Mouse (Mus musculus) c-Kit-positive CD71-positive TER-119-negative erythroid progenitor cells, embryonic 14.5 days (primary cell): ENCODE results near the gene Draxin.
"Not testable (repeated sequence)": the region's sequence is repeated elsewhere in the genome, so short reads cannot be mapped to it uniquely, and the experiment has no call there.

ENCODE experiments used
- DNase-seq: peaks from one replicate; pipeline ENCODE4 v3.0.0-alpha.2; 2013; ENCODE audit warnings: low read depth

Draxin gene

DNA sequence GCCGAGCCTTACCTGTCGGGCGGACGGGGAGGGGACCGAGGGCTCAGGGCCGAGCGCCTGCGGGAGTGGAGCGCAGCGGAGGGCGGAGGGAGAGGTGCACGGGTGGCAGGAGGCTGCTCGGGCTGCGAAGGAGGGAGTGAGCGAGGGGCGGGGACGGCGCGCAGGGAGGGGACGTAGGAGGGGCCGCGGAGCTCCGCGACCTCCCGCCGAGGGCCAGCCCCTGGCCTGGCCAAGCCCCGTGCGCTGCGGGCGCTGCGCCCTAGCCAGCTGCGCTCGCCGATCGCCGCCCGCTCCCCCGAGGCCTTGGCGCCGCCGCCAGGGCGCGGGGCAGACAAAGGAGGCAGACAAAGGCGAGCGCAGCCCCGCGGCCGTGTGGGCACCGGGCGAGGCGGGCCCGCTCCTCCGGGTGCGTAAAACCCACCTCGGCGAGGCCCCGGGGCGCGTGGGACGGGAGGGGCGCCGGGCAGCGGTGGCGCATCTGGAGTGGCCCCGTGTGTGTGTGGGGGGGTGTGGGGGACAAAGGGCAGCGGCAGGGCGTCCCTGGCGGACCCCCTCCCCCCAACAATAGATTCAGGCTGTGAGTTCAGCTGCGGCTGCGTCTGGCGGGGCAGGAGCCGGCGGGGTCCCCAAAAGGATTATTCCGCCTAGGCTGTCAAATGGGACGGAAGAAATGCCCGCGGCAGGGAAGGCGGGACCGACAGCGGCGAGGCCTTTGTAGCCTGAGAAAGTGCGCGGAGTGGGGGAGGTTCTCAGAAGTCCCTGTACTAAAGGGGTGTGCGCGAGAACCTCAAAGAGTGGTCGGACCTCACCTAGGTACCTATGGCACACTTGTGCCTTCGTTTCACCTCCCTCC is at the start of gene Draxin:
Gene Draxin, minus strand, starts transcription at position 138 of the 853 bp plus-strand sequence.
- DNase-seq = no peak

DNA sequence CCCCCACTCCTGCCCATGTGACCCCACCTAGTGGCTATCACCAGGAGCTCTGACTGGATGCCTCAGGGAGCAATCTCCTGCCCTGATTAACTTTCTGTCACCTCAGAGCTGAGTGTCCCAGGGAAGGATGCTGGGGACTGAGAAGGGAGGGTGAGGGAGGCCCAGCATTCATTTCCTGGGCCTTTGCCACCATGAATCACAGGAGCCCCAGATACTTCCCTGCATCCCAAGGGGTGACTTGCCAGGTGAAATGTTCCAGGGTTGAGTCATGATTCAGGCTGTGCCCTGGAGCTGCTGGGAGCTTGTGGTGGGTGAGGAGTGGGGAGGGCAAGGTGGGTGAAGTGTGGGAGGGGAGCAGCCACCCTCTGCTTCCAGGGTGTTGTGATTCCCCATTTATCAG is 47.2 kb upstream of the Draxin start:
- no peak for DNase-seq

DNA sequence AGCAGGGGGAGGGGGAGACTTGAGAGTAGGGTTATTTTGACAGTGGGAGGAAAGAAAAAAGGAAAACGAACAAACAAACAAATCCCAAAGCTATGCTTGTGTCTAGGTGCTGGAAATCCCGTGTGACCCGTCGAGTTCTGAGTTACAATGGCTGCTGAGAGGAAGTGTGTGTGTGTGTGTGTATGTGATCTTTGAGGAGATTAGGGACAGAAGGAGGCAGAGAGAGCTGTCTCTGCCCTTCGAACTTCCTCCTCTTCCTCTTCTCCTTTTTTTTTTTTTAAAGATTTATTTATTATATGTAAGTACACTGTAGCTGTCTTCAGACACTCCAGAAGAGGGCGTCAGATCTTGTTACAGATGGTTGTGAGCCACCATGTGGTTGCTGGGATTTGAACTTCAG is 46.1 kb upstream of the Draxin start:
- DNase-seq = not testable (repeated sequence)

DNA sequence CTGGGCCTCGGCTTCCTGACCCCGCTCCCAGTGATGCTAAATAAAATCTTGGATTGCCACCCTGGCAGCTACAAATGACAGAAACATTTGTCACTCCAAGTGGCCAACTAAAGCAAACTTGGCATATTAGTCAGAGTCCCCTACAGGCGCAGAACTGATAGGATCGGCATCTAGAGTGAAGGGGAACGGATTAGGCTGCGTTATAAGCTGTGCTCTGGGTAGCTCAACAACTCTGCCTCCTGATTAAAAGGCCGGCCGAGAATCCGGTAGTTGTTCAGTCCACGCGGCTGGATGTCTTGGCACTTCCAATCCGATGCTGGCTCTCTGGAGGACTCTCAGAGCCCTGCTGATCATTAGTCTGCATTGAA is 44.0 kb upstream of the Draxin start:
- DNase-seq = no peak

DNA sequence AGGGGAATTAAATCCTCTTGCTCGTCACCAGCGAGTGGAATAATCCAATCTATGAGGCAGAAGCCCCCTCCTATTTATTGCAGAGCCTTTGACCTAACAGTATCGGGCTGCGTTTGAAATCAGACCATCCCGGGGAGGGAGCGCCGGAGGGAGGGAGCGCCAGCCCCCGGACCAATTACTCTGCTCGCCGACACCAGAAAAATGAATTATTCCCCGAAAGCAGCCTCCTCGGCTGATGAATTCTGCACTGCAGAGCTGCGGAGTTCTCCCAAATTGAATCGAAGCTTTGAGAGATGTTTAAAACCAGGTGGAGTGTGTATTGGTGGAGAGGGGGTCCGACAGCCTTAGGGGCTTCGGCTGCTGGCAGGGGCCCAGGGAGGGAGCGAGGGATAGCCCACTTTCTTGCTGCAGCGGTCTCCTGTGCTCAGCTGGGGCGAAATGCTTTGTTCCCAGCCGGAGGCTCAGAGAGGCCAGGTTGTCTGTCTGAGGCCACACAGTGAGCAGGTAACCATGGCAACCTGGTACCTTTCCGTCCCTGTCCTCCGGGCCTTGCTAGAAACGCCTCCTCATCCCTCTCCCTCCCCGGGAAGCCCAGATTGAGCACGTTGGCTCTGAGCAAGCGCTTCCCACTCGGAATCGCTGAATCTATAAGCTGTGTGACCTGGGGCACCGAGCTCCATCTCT is 43.5 kb upstream of the Draxin start:
- no peak for DNase-seq

- DNase-seq = no peak
Observed at GRCm38 (mm10) chr4:148171261-148171660, 40.8 kb upstream of the Draxin start.

GRCm38 (mm10) chr4:148170842-148171241 is 40.3 kb upstream of the Draxin start:
- DNase-seq = peak; percentile 50

GRCm38 (mm10) chr4:148169586-148169985 is 39.1 kb upstream of the Draxin start:
- DNase-seq = no peak

GRCm38 (mm10) chr4:148168287-148168686 is 37.8 kb upstream of the Draxin start:
- DNase-seq = no peak

- peak; percentile 50 for DNase-seq
Observed at GRCm38 (mm10) chr4:148166986-148167385, 36.5 kb upstream of the Draxin start.

- no peak for DNase-seq
Observed at GRCm38 (mm10) chr4:148166431-148166830, 35.9 kb upstream of the Draxin start.

DNA sequence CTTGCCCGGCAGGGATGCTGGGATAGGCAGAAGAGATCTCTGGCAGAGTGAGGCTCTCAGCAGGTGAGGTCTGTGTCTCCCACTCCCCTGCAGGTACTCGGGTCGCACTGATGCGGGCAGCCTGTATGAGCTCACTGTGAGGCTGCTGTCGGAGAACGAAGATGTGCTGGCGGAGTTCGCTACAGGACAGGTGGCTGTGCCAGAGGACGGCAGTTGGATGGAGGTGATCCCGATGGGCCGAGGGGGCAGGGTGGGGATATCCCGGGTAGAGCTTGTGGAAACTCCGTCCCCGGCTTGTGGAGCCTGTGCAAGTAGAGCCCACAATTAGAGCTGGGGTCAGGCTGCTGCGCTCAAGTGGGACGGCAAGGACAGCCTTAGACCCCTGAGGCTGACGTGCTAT is 35.1 kb upstream of the Draxin start:
- DNase-seq = no peak

GRCm38 (mm10) chr4:148164461-148164860 is 34.0 kb upstream of the Draxin start:
- no peak for DNase-seq

DNA sequence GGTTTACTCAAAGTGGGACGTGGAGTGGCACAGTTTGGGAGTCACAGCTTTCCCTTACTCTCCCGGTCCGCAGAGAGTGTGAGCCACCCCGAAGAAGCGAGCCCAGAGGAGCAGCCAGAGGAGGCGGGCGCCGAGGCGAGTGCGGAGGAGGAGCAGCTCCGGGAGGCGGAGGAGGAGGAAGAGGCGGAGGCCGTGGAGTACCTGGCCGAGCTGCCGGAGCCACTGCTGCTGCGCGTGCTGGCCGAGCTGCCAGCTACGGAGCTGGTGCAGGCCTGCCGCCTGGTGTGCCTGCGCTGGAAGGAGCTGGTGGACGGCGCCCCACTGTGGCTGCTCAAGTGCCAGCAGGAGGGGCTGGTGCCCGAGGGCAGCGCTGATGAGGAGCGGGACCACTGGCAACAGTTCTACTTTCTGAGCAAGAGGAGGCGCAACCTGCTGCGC is 33.5 kb upstream of the Draxin start:
- DNase-seq = no peak

GRCm38 (mm10) chr4:148160436-148161390 is 30.2 kb upstream of the Draxin start, which contains the start of the genes Fbxo44 and Fbxo2:
Gene Fbxo44, minus strand, starts transcription at chr4:148160482.
Gene Fbxo2, plus strand, starts transcription at chr4:148160621.
- DNase-seq = no peak

DNA sequence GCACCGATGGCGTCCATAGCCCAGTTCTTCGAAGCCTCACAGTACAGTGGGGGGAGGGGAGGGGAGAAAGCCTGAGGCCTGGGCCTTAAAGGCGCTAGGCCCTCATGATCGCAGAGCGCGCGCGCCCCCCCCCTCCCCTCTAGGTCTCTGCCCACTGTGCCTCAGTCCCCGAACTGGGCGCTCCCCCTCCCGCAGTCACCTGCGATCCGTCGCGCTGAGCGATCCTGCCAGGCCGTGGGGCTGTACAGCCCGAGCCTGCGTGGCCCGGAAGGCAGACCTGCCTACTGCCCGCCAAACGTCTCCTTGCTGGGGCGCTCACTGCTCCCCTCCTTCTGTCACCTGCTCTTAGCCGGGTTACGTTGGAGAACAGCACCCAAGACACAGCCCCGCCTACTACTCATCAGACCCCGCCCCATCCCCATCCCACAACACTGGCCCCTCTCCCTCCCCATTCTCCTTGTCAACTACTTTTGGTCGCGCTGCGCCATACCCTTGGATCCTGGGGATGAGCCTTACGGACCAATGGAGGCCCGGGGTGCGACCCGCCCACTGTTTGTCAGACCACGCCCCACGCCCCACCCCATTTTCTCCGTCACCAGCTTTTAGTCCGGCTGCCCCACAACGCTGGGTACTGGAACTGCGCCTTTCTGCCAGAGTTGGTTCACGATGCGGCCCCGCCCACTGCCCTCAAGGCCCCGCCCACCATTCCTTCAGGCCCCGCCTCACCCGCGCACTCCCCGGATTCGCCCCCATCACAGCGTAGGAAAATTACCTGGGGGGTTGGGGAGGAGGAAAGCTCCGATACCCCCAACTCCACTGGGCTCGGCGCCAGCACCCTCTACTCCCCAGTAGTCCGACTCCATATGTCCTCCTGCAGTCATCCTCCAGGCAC is 29.3 kb upstream of the Draxin start:
- DNase-seq = peak; percentile 79

GRCm38 (mm10) chr4:148158436-148159348 is 28.2 kb upstream of the Draxin start:
- no peak for DNase-seq

GRCm38 (mm10) chr4:148154982-148155381 is 24.5 kb upstream of the Draxin start:
- DNase-seq = peak; percentile 40

- DNase-seq = no peak
Observed at GRCm38 (mm10) chr4:148154006-148154405, 23.5 kb upstream of the Draxin start.

GRCm38 (mm10) chr4:148152547-148152946 is 22.0 kb upstream of the Draxin start:
- no peak for DNase-seq
